Mouse (Mus musculus): ENCODE data around the gene Ulk2.

DNA sequence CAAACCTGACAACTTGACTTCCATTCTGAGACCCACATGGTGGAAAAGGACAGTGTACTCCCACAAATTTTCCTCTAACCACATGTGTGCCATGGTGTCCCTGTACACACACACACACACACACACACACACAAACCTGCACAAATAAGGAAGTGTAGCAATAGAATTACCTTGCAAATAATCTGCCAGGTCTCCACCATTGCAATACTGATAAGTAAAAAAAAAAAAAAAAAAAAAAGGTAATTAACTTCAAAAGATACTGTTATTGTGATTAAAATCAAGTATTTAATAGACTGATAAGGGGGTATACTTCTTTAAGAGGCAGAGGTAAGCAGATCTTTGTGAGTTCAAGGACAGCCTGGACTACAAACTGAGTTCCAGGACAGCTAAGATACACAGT lies 14.9 kb downstream of the Ulk2 start:
- TF ChIP-seq CTCF (IDR thresholded peaks at IDR 0.05; ENCODE audit: borderline replicate concordance, extremely low read depth, insufficient read depth, insufficient read length) (no peak), POLR2A (IDR thresholded peaks at IDR 0.05; ENCODE audit: borderline replicate concordance, extremely low read depth, insufficient read depth, insufficient read length, poor library complexity, severe bottlenecking) (no peak)
